Mouse (Mus musculus): ENCODE results near the gene Ccdc70. TPM values are rescaled to one million over a fixed set of nuclear protein-coding genes. Genes with fewer than 3 reads are reported as not detected.

Ccdc70 gene
- polyA plus RNA-seq (2012; fragmentation: generic; extraction: Trizol): not detected

GRCm38 (mm10) chr8:21969475-21969874 lies at the start of gene Ccdc70:
Ccdc70 (plus strand) TSS chr8:21969775.

DNA sequence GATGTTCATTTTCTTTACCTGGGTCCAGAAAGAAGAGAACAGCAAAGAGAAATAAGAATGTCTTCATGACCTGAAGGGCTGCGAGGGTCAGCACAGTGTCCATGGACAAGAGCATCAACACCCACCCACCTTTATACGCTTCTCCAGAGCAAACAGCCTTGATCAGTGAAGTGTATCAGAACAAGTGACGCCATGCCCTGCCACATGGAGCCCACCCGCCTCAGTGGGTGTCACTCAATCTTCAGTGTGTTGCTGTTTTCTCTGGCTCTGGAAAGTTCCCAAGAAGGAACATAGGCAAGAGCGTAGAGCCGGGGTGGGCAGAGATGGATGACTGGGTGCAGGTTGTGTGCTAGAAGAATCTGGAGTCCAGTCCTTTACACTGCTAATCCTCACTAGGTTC lies 37.0 kb upstream of the Ccdc70 start, which contains the start of gene Defb15:
Gene Defb15 (minus strand): TSS at position 101 of the 400 bp plus-strand sequence.

DNA sequence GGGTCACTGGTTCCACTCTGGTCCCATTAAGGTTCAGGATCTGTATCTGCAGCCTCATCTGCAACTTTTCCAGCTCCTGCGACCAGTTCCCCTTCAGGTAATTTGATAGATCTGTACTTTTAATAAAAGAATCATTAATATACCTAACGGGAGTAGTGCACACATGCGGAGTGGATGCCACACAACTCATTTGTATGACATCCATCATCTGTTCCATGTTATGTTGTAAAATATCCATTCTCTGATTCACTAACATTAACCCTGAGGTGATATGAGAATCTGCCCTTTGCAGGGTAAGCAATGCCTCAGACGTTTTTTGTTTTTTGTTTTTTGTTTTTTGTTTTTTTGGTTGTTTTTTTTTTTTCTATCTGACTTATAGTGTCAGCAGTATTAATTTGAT lies 31.5 kb upstream of the Ccdc70 start, which contains the start of gene Defb35:
Gene Defb35 (plus strand): TSS at position 301 of the 400 bp plus-strand sequence.

GRCm38 (mm10) chr8:21946462-21946861 lies 23.1 kb upstream of the Ccdc70 start, which contains the start of gene Defb13:
Defb13 (plus strand) TSS chr8:21946762.

GRCm38 (mm10) chr8:21958414-21958813 lies 11.2 kb upstream of the Ccdc70 start, which contains the start of gene Fam90a1a:
Fam90a1a (plus strand) TSS chr8:21958714.

Other genes with a start within 250 kb of the Ccdc70 start
- not detected for gene Defa24, start 235.3 kb upstream of the Ccdc70 start, polyA plus RNA-seq (2012; fragmentation: generic; extraction: Trizol)
- gene Defb50, start 146.2 kb upstream of the Ccdc70 start, polyA plus RNA-seq (2012; fragmentation: generic; extraction: Trizol): not detected
- gene Defb2, start 129.8 kb upstream of the Ccdc70 start, polyA plus RNA-seq (2012; fragmentation: generic; extraction: Trizol): not detected
- gene Defb10, start 110.9 kb upstream of the Ccdc70 start, polyA plus RNA-seq (2012; fragmentation: generic; extraction: Trizol): not detected
- not detected for gene Defb9, start 84.4 kb upstream of the Ccdc70 start, polyA plus RNA-seq (2012; fragmentation: generic; extraction: Trizol)
- not detected for gene Defb11, start 63.4 kb upstream of the Ccdc70 start, polyA plus RNA-seq (2012; fragmentation: generic; extraction: Trizol)
- not detected for gene Defb15, start 37.1 kb upstream of the Ccdc70 start, polyA plus RNA-seq (2012; fragmentation: generic; extraction: Trizol)
- not detected for gene Defb35, start 31.4 kb upstream of the Ccdc70 start, polyA plus RNA-seq (2012; fragmentation: generic; extraction: Trizol)
- not detected for gene Defb13, start 23.0 kb upstream of the Ccdc70 start, polyA plus RNA-seq (2012; fragmentation: generic; extraction: Trizol)
- not detected for gene Fam90a1a, start 11.1 kb upstream of the Ccdc70 start, polyA plus RNA-seq (2012; fragmentation: generic; extraction: Trizol)
- gene Atp7b, start 90.5 kb downstream of the Ccdc70 start, polyA plus RNA-seq (2012; fragmentation: generic; extraction: Trizol): under 1 TPM in 1 of 2 experiments, not detected in 1; 0.05 TPM
- 1 to 10 TPM in 1 of 2 experiments, under 1 TPM in 1; 0.19 to 3.1 TPM for gene Alg11, start 90.9 kb downstream of the Ccdc70 start, polyA plus RNA-seq (2012; fragmentation: generic; extraction: Trizol)
- gene Nek5, start 155.3 kb downstream of the Ccdc70 start, polyA plus RNA-seq (2012; fragmentation: generic; extraction: Trizol): not detected
- gene Nek3, start 196.7 kb downstream of the Ccdc70 start, polyA plus RNA-seq (2012; fragmentation: generic; extraction: Trizol): 1 to 10 TPM in 1 of 2 experiments, under 1 TPM in 1; 0.80 to 3.7 TPM
- 10 to 100 TPM in 1 of 2 experiments, 1 to 10 TPM in 1; 4.0 to 47.6 TPM for gene Ckap2, start 216.0 kb downstream of the Ccdc70 start, polyA plus RNA-seq (2012; fragmentation: generic; extraction: Trizol)
- 10 to 100 TPM; 15.5 to 19.0 TPM for gene Vps36, start 223.0 kb downstream of the Ccdc70 start, polyA plus RNA-seq (2012; fragmentation: generic; extraction: Trizol)

All from C3H10T1/2 (cell line).